Mouse (Mus musculus): ENCODE data around the gene Glis3.

Glis3 gene

GRCm38 (mm10) chr19:28591736-28592477 lies 88.0 kb downstream of the Glis3 start:
- DNase-seq (ENCODE audit: low spot score in 2 of 2): no peak

- DNase-seq (ENCODE audit: low spot score in 2 of 2): no peak
Measured at GRCm38 (mm10) chr19:28580499-28580898, 99.4 kb downstream of the Glis3 start.

- DNase-seq (ENCODE audit: low spot score in 2 of 2): no peak
Measured at GRCm38 (mm10) chr19:28579724-28580375, 100.0 kb downstream of the Glis3 start.

GRCm38 (mm10) chr19:28577023-28577422 lies 102.9 kb downstream of the Glis3 start:
- no peak for DNase-seq (ENCODE audit: low spot score in 2 of 2)

GRCm38 (mm10) chr19:28576619-28577018 lies 103.3 kb downstream of the Glis3 start:
- DNase-seq (ENCODE audit: low spot score in 2 of 2): no peak

- no peak for DNase-seq (ENCODE audit: low spot score in 2 of 2)
Measured at GRCm38 (mm10) chr19:28573641-28574040, 106.2 kb downstream of the Glis3 start.

- DNase-seq (ENCODE audit: low spot score in 2 of 2): no peak
Measured at GRCm38 (mm10) chr19:28569856-28570255, 110.0 kb downstream of the Glis3 start.

GRCm38 (mm10) chr19:28567100-28567499 lies 112.8 kb downstream of the Glis3 start:
- no peak for DNase-seq (ENCODE audit: low spot score in 2 of 2)

GRCm38 (mm10) chr19:28566554-28566953 lies 113.3 kb downstream of the Glis3 start:
- DNase-seq (ENCODE audit: low spot score in 2 of 2): no peak

- no peak for DNase-seq (ENCODE audit: low spot score in 2 of 2)
Measured at GRCm38 (mm10) chr19:28561697-28562002, 118.2 kb downstream of the Glis3 start.

GRCm38 (mm10) chr19:28560801-28561696 lies 118.8 kb downstream of the Glis3 start:
- no peak for DNase-seq (ENCODE audit: low spot score in 2 of 2)

GRCm38 (mm10) chr19:28559836-28560235 lies 120.0 kb downstream of the Glis3 start:
- no peak for DNase-seq (ENCODE audit: low spot score in 2 of 2)

- no peak for DNase-seq (ENCODE audit: low spot score in 2 of 2)
Measured at GRCm38 (mm10) chr19:28559400-28559799, 120.5 kb downstream of the Glis3 start.

- DNase-seq (ENCODE audit: low spot score in 2 of 2): no peak
Measured at GRCm38 (mm10) chr19:28558661-28559060, 121.2 kb downstream of the Glis3 start.

- no peak for DNase-seq (ENCODE audit: low spot score in 2 of 2)
Measured at GRCm38 (mm10) chr19:28557559-28558328, 122.1 kb downstream of the Glis3 start.

- no peak for DNase-seq (ENCODE audit: low spot score in 2 of 2)
Measured at GRCm38 (mm10) chr19:28555181-28555929, 124.5 kb downstream of the Glis3 start.

GRCm38 (mm10) chr19:28550611-28551010 lies 129.3 kb downstream of the Glis3 start:
- DNase-seq (ENCODE audit: low spot score in 2 of 2): no peak

- no peak for DNase-seq (ENCODE audit: low spot score in 2 of 2)
Measured at GRCm38 (mm10) chr19:28546933-28547332, 132.9 kb downstream of the Glis3 start.

GRCm38 (mm10) chr19:28545493-28545892 lies 134.4 kb downstream of the Glis3 start:
- DNase-seq (ENCODE audit: low spot score in 2 of 2): no peak

GRCm38 (mm10) chr19:28538813-28539212 lies 141.1 kb downstream of the Glis3 start:
- no peak for DNase-seq (ENCODE audit: low spot score in 2 of 2)

- DNase-seq (ENCODE audit: low spot score in 2 of 2): no peak
Measured at GRCm38 (mm10) chr19:28534964-28535363, 144.9 kb downstream of the Glis3 start.
